Mouse (Mus musculus) heart, postnatal 0 days (tissue): ENCODE measurements at regions not wholly inside any gene's neighbourhood (a gene's known extent, or its start where the extent isn't known, plus 50 kb on each side); places are given as distances from the start of the nearest gene placed in this dataset.

Experiments
- CTCF ChIP-seq: IDR thresholded peaks from 2 replicates; pipeline ENCODE4 v1.5.1; 2016; ENCODE audit warnings: antibody characterized with exemption, control low read depth, low read depth
- EP300 ChIP-seq: IDR thresholded peaks from 2 replicates; pipeline ENCODE4 v1.6.1; 2016; ENCODE audit warnings: antibody characterized with exemption, low read depth

- TF ChIP-seq EP300: no peak
- no peak for TF ChIP-seq CTCF
These were observed 712.1 kb downstream of the Epha7 start for GRCm38 (mm10) chr4:29525051-29525450.
